Mouse (Mus musculus) liver, adult 10 weeks (tissue): ENCODE results near the gene Stac3. TPM values are rescaled to one million over a fixed set of nuclear protein-coding genes. Genes with fewer than 3 reads are reported as not detected.

Source experiments
- polyA plus RNA-seq: library from polyadenylated mRNA; stranded (reverse); fragments of 350-450 nt; fragmentation: Illumina TruSeq; extraction: RNeasy Lipid Tissue Mini Kit (QIAGEN cat#74804); gene quantifications from one replicate; pipeline ENCODE4 v1.2.3, GENCODE M21; 2014; ENCODE audit warnings: low read depth, low replicate concordance

The Stac3 gene
- polyA plus RNA-seq = not detected

GRCm38 (mm10) chr10:127500894-127501893 lies at the start of gene Stac3:
Gene Stac3, plus strand, starts transcription at chr10:127501686.

GRCm38 (mm10) chr10:127514764-127515163 lies 13.3 kb downstream of the Stac3 start, which contains the start of gene Ndufa4l2:
Gene Ndufa4l2, plus strand, starts transcription at chr10:127514967.

GRCm38 (mm10) chr10:127522088-127522581 lies 20.6 kb downstream of the Stac3 start, which contains the start of gene Shmt2:
Gene Shmt2, minus strand, starts transcription at chr10:127522444.

GRCm38 (mm10) chr10:127534036-127534928 lies 32.8 kb downstream of the Stac3 start, which contains the start of gene Nxph4:
Gene Nxph4, minus strand, starts transcription at chr10:127534559.

Other genes with a start within 250 kb of the Stac3 start
- gene Kif5a, start 238.3 kb upstream of the Stac3 start, polyA plus RNA-seq = 0.13 TPM
- gene Dctn2, start 235.3 kb upstream of the Stac3 start, polyA plus RNA-seq = 20.1 TPM
- 1.9 TPM for gene Mbd6, start 212.7 kb upstream of the Stac3 start, polyA plus RNA-seq
- 13.9 TPM for gene Mars, start 189.9 kb upstream of the Stac3 start, polyA plus RNA-seq
- gene Arhgap9, start 179.7 kb upstream of the Stac3 start, polyA plus RNA-seq = 0.29 TPM
- not detected for gene Gli1, start 159.7 kb upstream of the Stac3 start, polyA plus RNA-seq
- 8.0 TPM for gene Inhbe, start 147.3 kb upstream of the Stac3 start, polyA plus RNA-seq
- 29.8 TPM for gene Inhbc, start 131.3 kb upstream of the Stac3 start, polyA plus RNA-seq
- gene R3hdm2, start 121.4 kb upstream of the Stac3 start, polyA plus RNA-seq = 121 TPM
- gene Ndufa4l2, start 13.3 kb downstream of the Stac3 start, polyA plus RNA-seq = not detected
- 22.0 TPM for gene Shmt2, start 20.8 kb downstream of the Stac3 start, polyA plus RNA-seq
- not detected for gene Nxph4, start 32.9 kb downstream of the Stac3 start, polyA plus RNA-seq
- 30.4 TPM for gene Lrp1, start 119.5 kb downstream of the Stac3 start, polyA plus RNA-seq
- 15.3 TPM for gene Stat6, start 141.3 kb downstream of the Stac3 start, polyA plus RNA-seq
- 4.2 TPM for gene Nemp1, start 165.2 kb downstream of the Stac3 start, polyA plus RNA-seq
- gene Nab2, start 166.9 kb downstream of the Stac3 start, polyA plus RNA-seq = 1.2 TPM
- not detected for gene Myo1a, start 203.5 kb downstream of the Stac3 start, polyA plus RNA-seq
- not detected for gene Tac2, start 222.8 kb downstream of the Stac3 start, polyA plus RNA-seq
- 3.2 TPM for gene Zbtb39, start 237.9 kb downstream of the Stac3 start, polyA plus RNA-seq